Mouse (Mus musculus) neural tube, embryonic 15.5 days (tissue): Measurements from ENCODE around the gene Clint1. TPM values are rescaled to one million over a fixed set of nuclear protein-coding genes. Genes with fewer than 3 reads are reported as not detected.

ENCODE experiments used
- ATAC-seq: fragments of 200-750 bp; cut with Nextera tagmentation; 2 replicates; pipeline ENCODE4 v1.8.0; 2017; ENCODE audit warnings: mild to moderate bottlenecking, moderate TSS enrichment, moderate library complexity; ENCODE audit not compliant: low FRiP score
- H3K27ac ChIP-seq: fragments of 300-500 bp; sonication (generic); replicated peaks from 2 replicates; pipeline ENCODE4 v1.5.1; 2015; ENCODE audit warnings: mild to moderate bottlenecking, inconsistent platforms
- H3K27me3 ChIP-seq: fragments of 300-500 bp; sonication (generic); replicated peaks from 2 replicates; pipeline ENCODE4 v1.6.1; 2015; ENCODE audit warnings: inconsistent platforms
- H3K36me3 ChIP-seq: fragments of 300-500 bp; sonication (generic); 2 replicates; pipeline ENCODE4 v1.6.1; 2015; ENCODE audit warnings: inconsistent platforms
- H3K4me1 ChIP-seq: fragments of 300-500 bp; sonication (generic); 2 replicates; pipeline ENCODE4 v1.6.1; 2015; ENCODE audit warnings: inconsistent platforms
- H3K4me2 ChIP-seq: fragments of 300-500 bp; sonication (generic); 2 replicates; pipeline ENCODE4 v1.6.1; 2015; ENCODE audit warnings: inconsistent platforms, mild to moderate bottlenecking, moderate library complexity
- H3K4me3 ChIP-seq: fragments of 300-500 bp; sonication (generic); replicated peaks from 2 replicates; pipeline ENCODE4 v1.5.1; 2015; ENCODE audit warnings: mild to moderate bottlenecking, inconsistent platforms
- H3K9ac ChIP-seq: fragments of 300-500 bp; sonication (generic); replicated peaks from 2 replicates; pipeline ENCODE4 v1.6.1; 2015; ENCODE audit warnings: mild to moderate bottlenecking, inconsistent platforms
- H3K9me3 ChIP-seq: fragments of 300-500 bp; sonication (generic); replicated peaks from 2 replicates; pipeline ENCODE4 v1.6.1; 2016; ENCODE audit warnings: inconsistent platforms
- WGBS: fragments of 180-500 bp; shearing (Covaris S2); methylation state at CpG from one replicate; pipeline ENCODE4 v1.1.7; 2015; ENCODE audit warnings: mixed read lengths; 5-methylcytosine and 5-hydroxymethylcytosine counted together
- polyA plus RNA-seq: library from polyadenylated mRNA; unstranded; fragments of >200 nt; fragmentation: Nextera tagmentation; extraction: Ambion mirVana; gene quantifications from 2 replicates; pipeline ENCODE4 v1.2.1, GENCODE M21; 2015

The Clint1 gene
- 41.5 and 48.7 TPM in 2 replicates for polyA plus RNA-seq

- peaks cover 37% of the 10 kb centered on the region for H3K4me1 ChIP-seq
- whole genome bisulfite sequencing = under 1% methylated on average over 47 of the region's 57 CpGs
- H3K9ac ChIP-seq = peak within 1 kb of the TSS; percentile 91
- H3K36me3 ChIP-seq = no peaks in the 10 kb centered on the region
- no peaks in the 10 kb centered on the region for H3K9me3 ChIP-seq
- peak within 1 kb of the TSS; percentile 97 for H3K4me3 ChIP-seq
- peak within 1 kb of the TSS; percentile 80 for H3K27ac ChIP-seq
- peak; percentile 98 for ATAC-seq
- H3K27me3 ChIP-seq = no peaks in the 10 kb centered on the region
- peak within 1 kb of the TSS; percentile 75 for H3K4me2 ChIP-seq
Observed at GRCm38 (mm10) chr11:45851516-45852123, at the start of gene Clint1. Clint1 (plus strand) TSS chr11:45852051.

- no peak overlapping the region for H3K4me2 ChIP-seq
- H3K27me3 ChIP-seq = no peaks in the 10 kb centered on the region
- H3K4me3 ChIP-seq = no peak overlapping the region
- ATAC-seq = no peak
- no peaks in the 10 kb centered on the region for H3K9me3 ChIP-seq
- H3K4me1 ChIP-seq = peaks cover 6% of the 10 kb centered on the region
- 83% methylated on average over 4 of the region's 4 CpGs for WGBS
- H3K9ac ChIP-seq = no peak overlapping the region
- no peaks in the 10 kb centered on the region for H3K36me3 ChIP-seq
- H3K27ac ChIP-seq = no peak overlapping the region
Observed at GRCm38 (mm10) chr11:45804068-45804467, 47.8 kb upstream of the Clint1 start.

GRCm38 (mm10) chr11:45805312-45805772, 46.5 kb upstream of the Clint1 start:
- Histone ChIP-seq H3K4me3 (no peak overlapping the region), H3K27ac (no peak overlapping the region), H3K9ac (no peak overlapping the region), H3K4me1 (no peaks in the 10 kb centered on the region), H3K36me3 (no peaks in the 10 kb centered on the region), H3K9me3 (no peaks in the 10 kb centered on the region), H3K4me2 (no peak overlapping the region), H3K27me3 (no peaks in the 10 kb centered on the region)
- no peak for ATAC-seq
- WGBS = 79% methylated on average over 6 of the region's 6 CpGs

GRCm38 (mm10) chr11:45805810-45806209, 46.0 kb upstream of the Clint1 start:
- H3K9ac ChIP-seq = no peak overlapping the region
- no peak for ATAC-seq
- WGBS = 77% methylated on average over 2 of the region's 2 CpGs

GRCm38 (mm10) chr11:45806264-45806663, 45.6 kb upstream of the Clint1 start:
- H3K27ac ChIP-seq = no peak overlapping the region
- H3K4me2 ChIP-seq = no peak overlapping the region
- 92% methylated on average over 2 of the region's 2 CpGs for WGBS
- H3K4me1 ChIP-seq = no peaks in the 10 kb centered on the region
- no peaks in the 10 kb centered on the region for H3K36me3 ChIP-seq
- H3K27me3 ChIP-seq = no peaks in the 10 kb centered on the region
- no peak overlapping the region for H3K4me3 ChIP-seq
- H3K9ac ChIP-seq = no peak overlapping the region
- no peak for ATAC-seq
- no peaks in the 10 kb centered on the region for H3K9me3 ChIP-seq

More at GRCm38 (mm10) chr11:45805810-45806209, 46.0 kb upstream of the Clint1 start:
- H3K27me3 ChIP-seq = no peaks in the 10 kb centered on the region
- no peak overlapping the region for H3K4me3 ChIP-seq
- no peaks in the 10 kb centered on the region for H3K9me3 ChIP-seq
- no peaks in the 10 kb centered on the region for H3K4me1 ChIP-seq
- no peaks in the 10 kb centered on the region for H3K36me3 ChIP-seq
- no peak overlapping the region for H3K27ac ChIP-seq
- H3K4me2 ChIP-seq = no peak overlapping the region

- Histone ChIP-seq H3K27me3 (no peaks in the 10 kb centered on the region), H3K4me2 (no peak overlapping the region), H3K9me3 (no peaks in the 10 kb centered on the region), H3K9ac (no peak overlapping the region), H3K27ac (no peak overlapping the region), H3K4me3 (no peak overlapping the region), H3K4me1 (no peaks in the 10 kb centered on the region), H3K36me3 (no peaks in the 10 kb centered on the region)
- WGBS = 87% methylated on average over 3 of the region's 3 CpGs
- no peak for ATAC-seq
Observed at GRCm38 (mm10) chr11:45806809-45807208, 45.0 kb upstream of the Clint1 start.

GRCm38 (mm10) chr11:45807820-45808219, 44.0 kb upstream of the Clint1 start:
- WGBS = 89% methylated on average over 12 of the region's 12 CpGs
- Histone ChIP-seq H3K4me2 (no peak overlapping the region), H3K9ac (no peak overlapping the region), H3K9me3 (no peaks in the 10 kb centered on the region), H3K4me1 (no peaks in the 10 kb centered on the region), H3K27me3 (no peaks in the 10 kb centered on the region), H3K36me3 (no peaks in the 10 kb centered on the region), H3K27ac (no peak overlapping the region), H3K4me3 (no peak overlapping the region)
- no peak for ATAC-seq

GRCm38 (mm10) chr11:45809424-45809823, 42.4 kb upstream of the Clint1 start:
- Histone ChIP-seq H3K9ac (no peak overlapping the region), H3K27ac (no peak overlapping the region), H3K4me2 (no peak overlapping the region), H3K4me1 (no peaks in the 10 kb centered on the region), H3K27me3 (no peaks in the 10 kb centered on the region), H3K36me3 (no peaks in the 10 kb centered on the region), H3K9me3 (no peaks in the 10 kb centered on the region), H3K4me3 (no peak overlapping the region)
- 71% methylated on average over 5 of the region's 5 CpGs for WGBS
- ATAC-seq = no peak

GRCm38 (mm10) chr11:45810056-45810455, 41.8 kb upstream of the Clint1 start:
- Histone ChIP-seq H3K27me3 (no peaks in the 10 kb centered on the region), H3K4me2 (no peak overlapping the region), H3K36me3 (no peaks in the 10 kb centered on the region), H3K4me3 (no peak overlapping the region), H3K9me3 (no peaks in the 10 kb centered on the region), H3K27ac (no peak overlapping the region), H3K9ac (no peak overlapping the region), H3K4me1 (no peaks in the 10 kb centered on the region)
- no peak for ATAC-seq
- WGBS = 93% methylated on average over 6 of the region's 6 CpGs

GRCm38 (mm10) chr11:45810805-45811204, 41.0 kb upstream of the Clint1 start:
- Histone ChIP-seq H3K4me3 (no peak overlapping the region), H3K27me3 (no peaks in the 10 kb centered on the region), H3K9me3 (no peaks in the 10 kb centered on the region), H3K4me1 (no peaks in the 10 kb centered on the region), H3K9ac (no peak overlapping the region), H3K36me3 (no peaks in the 10 kb centered on the region), H3K27ac (no peak overlapping the region), H3K4me2 (no peak overlapping the region)
- no peak for ATAC-seq
- WGBS = 91% methylated on average over 8 of the region's 8 CpGs

- no peaks in the 10 kb centered on the region for H3K27me3 ChIP-seq
- WGBS = 63% methylated on average over 10 of the region's 10 CpGs
- no peaks in the 10 kb centered on the region for H3K36me3 ChIP-seq
- no peak overlapping the region for H3K27ac ChIP-seq
- H3K9ac ChIP-seq = no peak overlapping the region
- peak; percentile 45; the same call in 1 of the 2 replicates for ATAC-seq
- no peaks in the 10 kb centered on the region for H3K9me3 ChIP-seq
- no peaks in the 10 kb centered on the region for H3K4me1 ChIP-seq
- no peak overlapping the region for H3K4me3 ChIP-seq
- H3K4me2 ChIP-seq = no peak overlapping the region
Observed at GRCm38 (mm10) chr11:45815603-45816002, 36.2 kb upstream of the Clint1 start.

- no peaks in the 10 kb centered on the region for H3K4me1 ChIP-seq
- no peaks in the 10 kb centered on the region for H3K36me3 ChIP-seq
- H3K27me3 ChIP-seq = no peaks in the 10 kb centered on the region
- H3K9me3 ChIP-seq = no peaks in the 10 kb centered on the region
- ATAC-seq = no peak
- 74% methylated on average over 1 of the region's 1 CpGs for WGBS
- H3K4me2 ChIP-seq = no peak overlapping the region
- no peak overlapping the region for H3K4me3 ChIP-seq
- H3K27ac ChIP-seq = no peak overlapping the region
- H3K9ac ChIP-seq = no peak overlapping the region
Observed at GRCm38 (mm10) chr11:45816712-45817111, 35.1 kb upstream of the Clint1 start.
